Mouse (Mus musculus) embryonic fibroblast, embryonic 13.5 days (primary cell): ENCODE data around the gene Pde11a.

ENCODE experiments used
- CTCF ChIP-seq: IDR thresholded peaks from 2 replicates; pipeline ENCODE4 v1.5.1; 2011; ENCODE audit warnings: mild to moderate bottlenecking, control low read depth, low read length, moderate library complexity, borderline replicate concordance; ENCODE audit not compliant: insufficient read depth
- POLR2A ChIP-seq: IDR thresholded peaks from 2 replicates; pipeline ENCODE4 v1.6.1; 2011; ENCODE audit warnings: low read depth, mild to moderate bottlenecking, control low read depth, low read length, moderate library complexity

DNA sequence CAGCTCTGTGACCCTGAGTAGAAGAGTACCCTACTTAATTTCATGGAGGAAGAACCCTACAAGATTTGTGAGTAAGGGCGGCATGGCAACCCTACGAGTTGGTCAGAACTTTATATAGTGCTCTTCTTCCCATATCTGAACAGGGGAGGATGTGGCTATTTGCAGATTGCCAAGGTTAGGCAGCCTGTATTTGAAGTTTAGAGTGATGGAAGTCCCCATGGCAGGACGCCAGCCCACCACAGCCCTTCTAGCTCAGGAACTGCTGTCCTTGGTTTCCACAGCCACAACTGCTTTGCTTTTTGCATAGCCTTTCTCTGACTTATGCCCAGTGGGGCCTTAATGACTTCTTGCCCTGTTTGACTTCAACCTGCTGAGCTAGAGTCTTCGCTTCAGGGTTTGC lies 253.6 kb downstream of the Pde11a start:
- TF ChIP-seq POLR2A (no peak), CTCF (no peak)
